Mouse (Mus musculus) erythroblast, embryonic 14.5 days (primary cell): ENCODE data around the gene Gcdh. TPM values are rescaled to one million over a fixed set of nuclear protein-coding genes. Genes with fewer than 3 reads are reported as not detected.

Source experiments
- H3K27me3 ChIP-seq: 2 replicates; pipeline ENCODE4 v1.6.1; 2012; ENCODE audit warnings: inconsistent platforms; ENCODE audit not compliant: control insufficient read depth
- H3K36me3 ChIP-seq: 2 replicates; pipeline ENCODE4 v1.6.1; 2012; ENCODE audit warnings: mild to moderate bottlenecking, inconsistent platforms; ENCODE audit not compliant: control insufficient read depth
- H3K4me1 ChIP-seq: 2 replicates; pipeline ENCODE4 v1.6.1; 2012; ENCODE audit warnings: inconsistent platforms; ENCODE audit not compliant: control insufficient read depth
- H3K4me3 ChIP-seq: replicated peaks from 2 replicates; pipeline ENCODE3; 2012; ENCODE audit warnings: moderate library complexity, mild to moderate bottlenecking, inconsistent platforms
- H3K9me3 ChIP-seq: 2 replicates; pipeline ENCODE4 v1.6.1; 2012; ENCODE audit warnings: low read length, inconsistent platforms, mixed read lengths; ENCODE audit not compliant: control insufficient read depth
- GATA1 ChIP-seq: IDR thresholded peaks from 2 replicates; pipeline ENCODE4 v1.6.1; 2012; ENCODE audit warnings: low read length, inconsistent platforms, mixed read lengths
- TAL1 ChIP-seq: IDR thresholded peaks from 3 replicates; pipeline ENCODE4 v1.6.1; 2012; ENCODE audit warnings: low read length, inconsistent platforms, mixed read lengths
- polyA plus RNA-seq: library from polyadenylated mRNA; stranded (reverse); fragments of >175 nt; gene quantifications from 2 replicates; pipeline ENCODE4 v1.2.3, GENCODE M21; 2012

The Gcdh gene
- polyA plus RNA-seq, 1 experiment: 15.0 TPM

DNA sequence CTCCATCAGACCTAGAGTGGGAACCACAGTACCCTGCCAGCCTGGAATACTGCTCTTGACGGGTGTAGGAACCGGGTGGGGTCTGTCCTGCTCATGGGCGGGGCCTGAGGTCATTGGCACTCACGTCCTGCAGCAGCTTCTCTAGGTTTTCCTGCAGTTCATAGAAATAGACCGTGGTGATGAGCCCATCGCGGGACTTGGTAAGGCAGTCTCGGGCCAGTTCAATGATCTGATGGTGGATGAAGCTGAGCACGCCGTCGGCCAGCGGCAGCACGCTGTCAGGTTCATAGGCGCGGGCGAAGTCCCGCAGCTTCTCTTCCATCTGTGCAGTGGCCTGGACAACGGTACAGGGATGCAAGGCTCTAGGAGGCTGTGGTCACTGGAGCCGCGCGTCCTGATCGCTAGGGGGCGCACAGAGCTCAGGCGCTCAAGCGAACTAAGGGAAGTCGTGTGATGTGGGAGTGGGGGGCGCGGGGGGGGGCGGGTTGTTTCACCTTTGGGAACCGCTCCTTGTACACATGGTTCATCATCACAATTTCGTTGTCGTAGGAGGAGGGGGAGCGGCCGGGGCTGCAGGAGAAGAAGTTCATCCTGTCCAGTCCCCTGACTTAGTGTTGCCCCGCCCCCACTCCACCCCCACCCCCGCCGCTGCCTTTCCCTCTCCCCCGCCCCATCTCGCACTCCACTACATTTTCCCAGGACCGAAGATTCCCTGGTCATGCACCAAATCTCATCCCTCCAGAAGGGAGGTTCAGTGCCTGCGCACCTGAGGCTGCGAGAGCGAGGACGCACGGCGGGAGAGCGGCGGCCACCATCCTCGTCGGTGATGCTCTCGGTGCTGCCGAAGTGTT, 35.0 kb upstream of the Gcdh start:
- Histone ChIP-seq H3K27me3 (peaks cover 75% of the 10 kb centered on the region), H3K9me3 (no peaks in the 10 kb centered on the region; the same call in 1 of the 2 replicates), H3K4me3 (no peak overlapping the region), H3K4me1 (peaks cover 10% of the 10 kb centered on the region), H3K36me3 (no peaks in the 10 kb centered on the region)
- TF ChIP-seq TAL1 (no peak), GATA1 (no peak)

DNA sequence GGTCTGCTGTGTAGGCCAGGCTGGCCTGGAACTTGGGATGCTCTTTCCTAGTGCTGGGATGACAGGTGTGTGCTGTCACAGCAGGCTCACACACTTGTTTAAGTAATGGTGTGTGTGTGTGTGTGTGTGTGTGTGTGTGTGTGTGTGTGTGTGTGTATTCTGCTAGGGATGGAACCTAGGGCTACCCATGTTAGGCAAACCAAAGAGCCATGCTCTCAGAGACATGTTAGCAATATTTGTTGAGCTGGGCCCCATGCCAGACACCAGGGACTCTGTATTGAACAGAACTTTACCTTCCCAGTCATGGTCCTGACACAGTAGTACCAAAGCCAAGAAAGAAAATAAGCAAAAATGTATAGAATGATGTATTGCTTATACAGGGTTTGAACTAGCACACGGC, 33.8 kb upstream of the Gcdh start:
- Histone ChIP-seq H3K4me1 (peaks cover 10% of the 10 kb centered on the region), H3K36me3 (no peaks in the 10 kb centered on the region), H3K9me3 (no peaks in the 10 kb centered on the region; the same call in 1 of the 2 replicates), H3K4me3 (no peak overlapping the region), H3K27me3 (peaks cover 68% of the 10 kb centered on the region)
- TF ChIP-seq TAL1: no peak

DNA sequence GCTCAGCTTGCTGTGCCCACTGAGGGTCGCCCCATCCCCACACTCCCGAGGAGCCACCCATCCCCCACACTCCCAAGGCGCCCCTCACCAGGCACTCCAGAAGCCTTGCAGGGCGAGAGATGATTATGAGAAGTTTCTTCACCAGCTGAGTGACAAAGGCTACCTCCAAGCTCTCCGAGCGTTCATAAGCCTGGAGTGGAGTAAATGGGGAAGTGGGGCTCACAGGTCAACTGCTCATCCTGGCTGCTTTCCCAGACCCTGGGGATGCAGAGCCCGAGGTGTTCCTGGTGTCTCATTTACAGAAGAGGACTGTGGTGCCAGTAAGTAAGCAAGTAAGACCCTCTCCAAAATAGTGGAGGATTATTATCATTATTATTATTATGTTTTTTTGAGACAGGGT, 31.8 kb upstream of the Gcdh start:
- H3K27me3 ChIP-seq: peaks cover 50% of the 10 kb centered on the region
- H3K9me3 ChIP-seq: no peaks in the 10 kb centered on the region; the same call in 1 of the 2 replicates
- no peak for TF ChIP-seq GATA1
- no peak for TF ChIP-seq TAL1
- H3K4me3 ChIP-seq: no peak overlapping the region
- peaks cover 10% of the 10 kb centered on the region for H3K4me1 ChIP-seq
- peaks cover 1% of the 10 kb centered on the region for H3K36me3 ChIP-seq

DNA sequence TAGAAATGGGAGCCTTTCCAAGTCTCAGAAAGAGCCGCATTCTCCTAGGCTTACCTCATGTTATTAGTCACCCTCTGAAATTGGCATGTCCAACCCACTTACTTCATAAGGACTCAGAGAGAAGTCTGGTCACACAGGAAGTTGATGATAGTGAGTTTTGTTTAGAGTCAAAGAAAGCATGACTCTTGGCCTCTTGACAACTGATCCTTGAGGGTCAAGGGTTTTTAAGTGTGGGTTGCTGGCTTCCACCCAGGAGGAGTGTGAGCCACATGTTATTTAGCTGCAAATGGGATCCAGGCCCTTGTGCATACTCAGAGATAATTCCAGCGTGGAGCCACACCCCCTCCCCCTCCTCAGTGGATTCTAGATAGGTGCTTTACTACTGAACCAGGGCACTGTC, 27.9 kb upstream of the Gcdh start:
- TF ChIP-seq TAL1 (no peak), GATA1 (no peak)

DNA sequence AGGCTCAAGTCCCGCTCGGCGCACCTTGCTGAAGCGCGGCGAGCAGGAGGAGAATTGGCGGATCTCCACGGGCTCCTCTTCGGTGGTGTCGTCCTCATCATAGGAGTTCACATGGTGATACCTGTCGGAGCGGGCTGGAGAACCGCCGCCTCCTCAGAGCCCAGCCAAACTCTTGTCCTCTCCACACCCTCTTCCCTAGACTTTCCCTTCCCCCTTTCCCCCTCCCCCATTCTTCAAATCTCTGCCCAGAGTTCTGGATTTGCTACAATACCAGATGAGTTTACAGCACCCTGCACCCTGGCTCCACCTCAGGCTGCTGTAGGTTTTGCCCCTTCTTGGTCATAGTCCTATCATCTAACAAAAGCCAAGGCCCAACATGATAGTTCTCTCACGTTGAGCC, 24.9 kb upstream of the Gcdh start:
- no peak for TF ChIP-seq TAL1
- no peak for TF ChIP-seq GATA1
- Histone ChIP-seq H3K4me1 (peaks cover 31% of the 10 kb centered on the region), H3K27me3 (peaks cover 19% of the 10 kb centered on the region), H3K36me3 (peaks cover 16% of the 10 kb centered on the region), H3K4me3 (no peak overlapping the region), H3K9me3 (no peaks in the 10 kb centered on the region)

More for the DNA sequence above, 27.9 kb upstream of the Gcdh start:
- Histone ChIP-seq H3K27me3 (peaks cover 32% of the 10 kb centered on the region), H3K4me1 (peaks cover 4% of the 10 kb centered on the region), H3K4me3 (no peak overlapping the region), H3K36me3 (peaks cover 6% of the 10 kb centered on the region), H3K9me3 (no peaks in the 10 kb centered on the region)

DNA sequence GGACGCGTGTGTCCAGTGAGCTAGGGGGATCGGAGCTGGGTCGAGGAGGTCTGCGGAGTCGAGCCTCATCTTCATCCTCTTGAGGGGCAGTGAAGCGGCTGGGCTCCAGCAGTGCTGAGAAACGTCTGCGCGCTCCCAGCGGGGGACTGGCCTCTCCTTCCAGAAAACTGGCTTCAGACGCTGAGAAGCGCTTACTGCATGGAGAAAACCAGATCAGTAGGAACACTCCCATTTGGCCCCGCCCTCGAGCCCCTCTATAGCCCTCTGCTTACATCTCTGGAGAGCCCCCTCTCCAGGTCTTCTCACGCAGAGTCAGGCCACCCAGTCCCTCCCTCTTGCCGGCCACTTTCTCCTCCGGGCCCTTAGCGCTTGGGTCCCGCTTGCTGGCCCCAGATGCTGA, 24.1 kb upstream of the Gcdh start:
- Histone ChIP-seq H3K9me3 (no peaks in the 10 kb centered on the region), H3K4me1 (peaks cover 40% of the 10 kb centered on the region), H3K4me3 (no peak overlapping the region), H3K36me3 (peaks cover 16% of the 10 kb centered on the region), H3K27me3 (peaks cover 21% of the 10 kb centered on the region)
- TF ChIP-seq GATA1 (no peak), TAL1 (no peak)

DNA sequence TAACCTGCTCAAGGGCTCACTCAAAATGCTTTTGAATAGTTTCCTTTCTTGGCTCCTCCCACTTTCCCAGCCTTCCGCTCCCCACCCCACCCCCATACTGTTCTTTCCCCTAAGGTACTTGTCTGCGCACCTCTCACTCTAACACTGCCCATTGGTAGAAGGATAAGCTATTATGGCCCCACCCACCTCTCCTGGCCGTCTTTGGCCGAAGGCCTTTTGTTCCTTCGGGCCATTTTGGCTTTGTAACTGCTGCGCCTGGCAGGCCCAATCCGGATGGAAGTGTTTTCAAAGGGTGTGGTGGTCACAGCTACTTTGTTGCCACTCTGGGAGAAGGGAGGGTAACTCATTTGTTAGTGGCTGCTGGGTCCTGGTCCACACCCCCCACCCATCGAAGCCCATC, 21.5 kb upstream of the Gcdh start:
- no peaks in the 10 kb centered on the region for H3K9me3 ChIP-seq
- no peak for TF ChIP-seq GATA1
- TF ChIP-seq TAL1: no peak
- H3K27me3 ChIP-seq: peaks cover 33% of the 10 kb centered on the region
- peaks cover 33% of the 10 kb centered on the region for H3K36me3 ChIP-seq
- H3K4me3 ChIP-seq: no peak overlapping the region
- H3K4me1 ChIP-seq: peaks cover 59% of the 10 kb centered on the region

DNA sequence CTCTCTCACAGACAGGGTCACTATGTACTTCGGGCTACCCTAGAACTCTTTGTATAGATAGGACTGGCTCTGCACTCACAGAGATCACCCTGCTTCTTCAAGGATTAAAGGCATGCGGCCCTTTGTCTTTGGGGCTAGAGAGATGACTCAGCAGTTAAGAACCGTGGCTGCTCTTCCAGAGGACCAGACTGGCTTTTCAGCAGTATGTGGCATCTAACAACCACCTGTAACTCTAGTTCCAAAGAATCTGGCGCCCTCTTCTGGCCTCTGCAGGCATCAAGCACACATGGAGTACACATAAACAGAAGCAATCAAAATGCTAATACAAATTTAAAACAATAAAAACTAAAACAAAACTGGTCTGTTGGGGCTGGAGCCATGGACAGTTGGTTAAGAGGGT, 20.2 kb upstream of the Gcdh start:
- H3K4me1 ChIP-seq: peaks cover 72% of the 10 kb centered on the region
- peak overlapping the region; percentile 75 for H3K4me3 ChIP-seq
- TF ChIP-seq GATA1 (no peak), TAL1 (no peak)
- peaks cover 42% of the 10 kb centered on the region for H3K36me3 ChIP-seq
- peaks cover 33% of the 10 kb centered on the region for H3K27me3 ChIP-seq
- H3K9me3 ChIP-seq: no peaks in the 10 kb centered on the region

DNA sequence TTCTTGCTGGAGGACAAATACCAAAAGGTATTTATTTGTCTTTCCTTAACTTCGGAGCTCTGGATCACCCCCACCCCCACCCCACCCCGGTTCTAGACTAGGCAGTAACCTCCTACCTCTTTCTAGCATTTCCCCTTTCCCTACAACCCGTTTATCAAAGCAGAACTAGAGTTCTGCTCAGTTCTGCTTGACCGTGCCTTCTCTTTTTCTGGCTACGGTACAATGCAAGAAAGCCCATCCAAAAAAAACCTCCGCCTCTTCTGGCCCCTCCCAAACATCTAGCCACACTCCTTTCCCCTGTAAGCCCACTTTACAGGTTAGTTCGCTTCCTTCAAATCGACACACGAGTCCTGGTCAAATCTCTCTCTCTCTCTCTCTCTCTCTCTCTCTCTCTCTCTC, 19.8 kb upstream of the Gcdh start:
- Histone ChIP-seq H3K9me3 (no peaks in the 10 kb centered on the region), H3K27me3 (peaks cover 31% of the 10 kb centered on the region), H3K4me1 (peaks cover 76% of the 10 kb centered on the region), H3K4me3 (peak overlapping the region; percentile 75), H3K36me3 (peaks cover 42% of the 10 kb centered on the region)
- TF ChIP-seq GATA1 (no peak), TAL1 (no peak)
